Mouse (Mus musculus) retina, postnatal 1 day (tissue): ENCODE measurements around the gene Lbx2.

Experiments used
- DNase-seq: peaks from one replicate; pipeline ENCODE4 v3.0.0-alpha.2; 2012

The Lbx2 gene

GRCm38 (mm10) chr6:83136291-83136880 lies 50.2 kb downstream of the Lbx2 start:
- no peak for DNase-seq

GRCm38 (mm10) chr6:83136881-83137575 lies 50.9 kb downstream of the Lbx2 start:
- DNase-seq = peak; percentile 83

- peak; percentile 87 for DNase-seq
Observed at GRCm38 (mm10) chr6:83137576-83137950, 51.4 kb downstream of the Lbx2 start.
